Mouse (Mus musculus) olfactory bulb, adult 2 months (tissue): ENCODE results near the gene Sf3b5.

Experiments
- CTCF ChIP-seq: fragments of 200-500 bp; IDR thresholded peaks from 2 replicates; pipeline ENCODE4 v1.5.1; 2012; ENCODE audit warnings: low read depth, mild to moderate bottlenecking, low read length, moderate library complexity; ENCODE audit not compliant: insufficient read depth
- POLR2A ChIP-seq: fragments of 200-500 bp; IDR thresholded peaks from 2 replicates; pipeline ENCODE4 v1.6.1; 2012; ENCODE audit warnings: mild to moderate bottlenecking, low read depth, low read length, moderate library complexity; ENCODE audit not compliant: insufficient read depth

DNA sequence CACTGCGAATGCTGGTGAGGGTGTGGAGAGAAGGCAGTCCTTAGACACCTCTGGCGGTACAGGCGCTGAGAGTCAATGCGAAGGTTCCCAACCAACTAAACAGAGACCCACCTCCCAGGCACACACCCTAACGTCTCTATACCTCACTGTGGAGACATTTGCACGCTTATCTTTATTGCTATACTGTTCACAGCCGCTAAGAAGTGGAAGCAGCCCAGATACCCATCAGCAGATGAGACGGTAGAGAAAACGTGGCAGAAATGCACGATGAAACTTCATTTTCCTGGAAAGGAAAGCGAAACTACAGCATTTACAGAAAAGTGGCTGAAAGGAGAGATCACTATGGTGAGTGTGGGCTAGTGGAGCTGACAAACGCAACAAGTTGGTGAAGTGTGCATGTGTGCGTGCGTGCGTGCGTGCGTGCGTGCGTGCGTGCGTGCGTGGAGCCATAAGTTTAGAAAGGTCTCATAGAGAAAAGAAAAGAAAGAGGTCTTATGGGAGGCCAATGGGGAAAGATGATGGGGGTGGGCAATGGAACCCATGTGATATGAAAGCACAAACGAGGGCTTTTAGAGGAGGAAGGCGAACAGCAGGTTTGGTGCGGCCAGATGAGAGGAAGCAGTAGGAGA is 11.6 kb upstream of the Sf3b5 start:
- TF ChIP-seq POLR2A (no peak), CTCF (no peak)
